Mouse (Mus musculus) urinary bladder, postnatal 4 days (tissue): ENCODE measurements around the gene Pank3.
"Not testable (repeated sequence)": the region's sequence is repeated elsewhere in the genome, so short reads cannot be mapped to it uniquely, and the experiment has no call there.

Source experiments
- DNase-seq, 2 experiments: peaks; one replicate each; pipeline ENCODE4 v3.0.0; 2021 to 2022; ENCODE audit warnings: low spot score in 2 of 2

The Pank3 gene

GRCm38 (mm10) chr11:35776452-35776851 lies 7.2 kb downstream of the Pank3 start:
- DNase-seq: no peak

GRCm38 (mm10) chr11:35780336-35780735 lies 11.1 kb downstream of the Pank3 start:
- peak in 1 of 2 experiments; percentile 10 for DNase-seq

GRCm38 (mm10) chr11:35782444-35782843 lies 13.2 kb downstream of the Pank3 start:
- DNase-seq: peak; percentile 3 to 7

GRCm38 (mm10) chr11:35783038-35783437 lies 13.8 kb downstream of the Pank3 start:
- peak; percentile 5 to 22 for DNase-seq

- no peak for DNase-seq
Observed at GRCm38 (mm10) chr11:35784002-35784401, 14.7 kb downstream of the Pank3 start.

- peak; percentile 11 to 54 for DNase-seq
Observed at GRCm38 (mm10) chr11:35784537-35784936, 15.3 kb downstream of the Pank3 start.

GRCm38 (mm10) chr11:35788443-35788842 lies 19.2 kb downstream of the Pank3 start:
- DNase-seq: peak in 1 of 2 experiments; percentile 9

GRCm38 (mm10) chr11:35792800-35793199 lies 23.5 kb downstream of the Pank3 start:
- DNase-seq: not testable (repeated sequence)

GRCm38 (mm10) chr11:35797751-35798494 lies 28.6 kb downstream of the Pank3 start:
- DNase-seq: no peak

- DNase-seq: no peak
Observed at GRCm38 (mm10) chr11:35798495-35798820, 29.2 kb downstream of the Pank3 start.

- no peak for DNase-seq
Observed at GRCm38 (mm10) chr11:35798874-35799273, 29.6 kb downstream of the Pank3 start, which contains the start of gene Fbll1. Gene Fbll1, minus strand, starts transcription at chr11:35798884.

GRCm38 (mm10) chr11:35801332-35801731 lies 32.0 kb downstream of the Pank3 start:
- peak in 1 of 2 experiments; percentile 10 for DNase-seq

GRCm38 (mm10) chr11:35811458-35811857 lies 42.2 kb downstream of the Pank3 start:
- DNase-seq: no peak

- no peak for DNase-seq
Observed at GRCm38 (mm10) chr11:35816316-35816715, 47.0 kb downstream of the Pank3 start.

GRCm38 (mm10) chr11:35827714-35828113 lies 58.4 kb downstream of the Pank3 start:
- DNase-seq: no peak

- DNase-seq: no peak
Observed at GRCm38 (mm10) chr11:35832139-35832538, 62.9 kb downstream of the Pank3 start.

GRCm38 (mm10) chr11:35833270-35833669 lies 64.0 kb downstream of the Pank3 start:
- no peak for DNase-seq

- peak; percentile 86 to 92 for DNase-seq
Observed at GRCm38 (mm10) chr11:35834022-35834760, 64.9 kb downstream of the Pank3 start, which contains the start of gene Rars. Gene Rars, minus strand, starts transcription at chr11:35834506.

- no peak for DNase-seq
Observed at GRCm38 (mm10) chr11:35837156-35838126, 68.2 kb downstream of the Pank3 start.

GRCm38 (mm10) chr11:35838345-35839338 lies 69.4 kb downstream of the Pank3 start:
- peak; percentile 84 to 91 for DNase-seq
